Mouse (Mus musculus) skeletal muscle tissue, postnatal 0 days (tissue): ENCODE results near the gene Gstm6. TPM values are rescaled to one million over a fixed set of nuclear protein-coding genes. Genes with fewer than 3 reads are reported as not detected.

ENCODE experiments used
- polyA plus RNA-seq: library from polyadenylated mRNA; unstranded; fragments of >200 nt; fragmentation: Nextera tagmentation; extraction: Ambion mirVana; gene quantifications from 2 replicates; pipeline ENCODE4 v1.2.1, GENCODE M21; 2015

The Gstm6 gene
- 2.7 and 3.5 TPM in 2 replicates for polyA plus RNA-seq

DNA sequence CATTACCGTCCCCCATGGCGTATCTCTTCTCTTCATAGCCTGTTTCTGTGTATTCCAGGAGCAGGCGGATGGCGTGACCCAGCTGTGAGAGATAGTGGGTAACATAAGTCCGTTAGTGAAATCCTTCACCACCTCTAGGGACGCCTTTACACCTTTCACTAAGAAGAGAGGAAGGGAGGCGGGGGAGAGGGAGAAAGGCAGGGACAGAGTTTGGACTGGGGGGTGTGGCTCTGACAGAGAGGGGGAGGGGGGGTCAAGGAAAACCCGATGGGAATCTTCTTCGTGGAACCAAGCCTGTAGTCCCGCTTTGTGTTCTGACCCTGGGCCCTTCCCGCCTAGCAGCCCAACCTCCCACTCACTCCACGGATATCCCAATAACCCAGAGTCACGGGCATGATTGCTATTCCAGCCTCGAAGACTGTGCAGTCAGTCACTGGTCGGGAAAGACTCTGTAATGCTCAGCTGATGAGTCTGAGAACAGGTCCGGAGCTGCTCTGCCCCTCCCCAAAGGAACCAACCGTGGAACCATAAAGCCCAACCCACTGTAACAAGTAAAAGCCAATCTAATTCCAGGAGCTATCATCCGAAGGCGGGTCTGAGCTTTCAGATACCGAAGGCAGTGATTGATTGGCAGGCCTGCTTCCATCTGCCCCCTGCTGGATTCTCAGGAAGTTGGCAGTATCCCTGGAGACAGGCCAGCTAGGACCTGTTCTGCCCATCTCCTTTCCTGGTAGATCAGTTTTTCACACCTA lies at the start of gene Gstm6:
Gene Gstm6 (minus strand): TSS at position 511 of the 752 bp plus-strand sequence.

DNA sequence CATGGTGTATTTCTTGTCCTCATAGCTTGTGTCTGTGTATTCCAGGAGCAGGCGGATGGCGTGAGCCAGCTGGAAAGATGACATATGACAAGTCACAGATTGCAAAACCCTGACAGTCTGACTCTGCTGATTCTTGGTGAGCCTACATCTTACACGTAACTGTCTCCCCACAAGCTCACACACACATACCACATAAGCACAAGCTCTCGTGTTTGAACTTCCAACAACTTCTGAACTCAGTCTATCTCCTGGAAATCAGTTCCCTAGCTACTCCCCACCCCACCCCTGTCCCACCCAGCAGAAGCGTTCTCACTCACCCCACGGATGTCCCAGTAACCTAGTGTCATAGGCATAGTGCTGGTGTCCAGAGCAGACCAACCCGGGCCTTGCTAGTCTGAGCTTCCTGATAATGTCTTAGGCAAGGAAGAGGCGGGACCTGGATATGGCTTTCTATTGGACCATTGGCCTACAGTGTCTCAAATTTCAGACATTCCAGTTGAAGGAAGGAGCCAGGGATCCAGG lies 42.6 kb upstream of the Gstm6 start, which contains the start of gene Gstm2:
Gene Gstm2 (minus strand): TSS at position 413 of the 522 bp plus-strand sequence.

DNA sequence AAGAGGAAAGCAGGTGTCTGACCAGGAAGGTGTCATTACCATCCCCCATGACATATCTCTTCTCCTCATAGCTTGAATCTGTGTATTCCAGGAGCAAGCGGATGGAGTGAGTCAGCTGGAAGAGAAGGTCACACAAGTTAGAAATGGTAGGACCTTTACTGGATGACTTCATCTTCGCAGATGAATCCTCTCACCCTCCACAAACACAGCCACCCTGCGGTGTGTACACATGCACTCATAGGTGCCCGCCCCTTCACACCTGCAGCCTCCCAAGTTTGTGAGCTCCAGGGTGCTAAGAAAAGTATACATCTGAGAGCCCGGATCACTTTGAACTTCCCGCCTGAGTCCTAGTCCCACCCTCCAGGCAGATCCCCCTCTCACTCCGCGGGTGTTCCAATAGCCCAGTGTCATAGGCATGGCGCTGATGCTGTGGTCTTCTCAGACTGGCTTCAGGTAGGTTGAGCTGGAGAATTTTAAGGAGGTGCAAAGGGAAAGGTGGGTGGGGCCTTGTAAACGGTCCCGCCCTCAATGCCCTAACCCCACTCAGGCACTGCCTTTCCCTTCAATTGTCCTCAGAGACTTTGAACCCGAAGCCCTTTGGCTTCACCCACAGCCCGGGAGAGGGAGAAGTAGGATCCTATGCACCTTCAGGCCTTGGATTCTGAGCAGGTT lies 25.3 kb upstream of the Gstm6 start, which contains the start of gene Gstm3:
Gene Gstm3 (minus strand): TSS at position 560 of the 672 bp plus-strand sequence.

DNA sequence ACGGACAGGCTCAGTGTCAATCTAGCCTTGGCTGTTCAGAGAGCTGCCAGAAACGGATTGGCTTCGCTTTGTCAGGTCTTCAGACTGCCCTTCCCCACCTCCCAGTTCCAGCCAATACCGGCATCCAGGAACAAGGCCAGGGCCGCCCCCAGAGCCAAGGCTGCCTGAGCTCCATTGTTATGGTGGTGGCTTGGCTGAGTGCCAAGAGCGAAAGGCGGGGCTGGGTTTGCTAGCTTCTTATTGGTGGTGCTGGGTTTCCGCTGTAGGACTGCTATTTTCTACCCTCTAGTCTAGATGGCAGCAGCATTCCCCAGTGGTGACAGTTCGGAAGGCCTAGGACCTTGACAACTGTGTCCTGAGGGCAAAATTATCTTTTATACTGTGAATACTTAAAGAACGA lies 11.9 kb downstream of the Gstm6 start, which contains the start of gene Gstm7:
Gene Gstm7 (minus strand): TSS at position 148 of the 400 bp plus-strand sequence.

DNA sequence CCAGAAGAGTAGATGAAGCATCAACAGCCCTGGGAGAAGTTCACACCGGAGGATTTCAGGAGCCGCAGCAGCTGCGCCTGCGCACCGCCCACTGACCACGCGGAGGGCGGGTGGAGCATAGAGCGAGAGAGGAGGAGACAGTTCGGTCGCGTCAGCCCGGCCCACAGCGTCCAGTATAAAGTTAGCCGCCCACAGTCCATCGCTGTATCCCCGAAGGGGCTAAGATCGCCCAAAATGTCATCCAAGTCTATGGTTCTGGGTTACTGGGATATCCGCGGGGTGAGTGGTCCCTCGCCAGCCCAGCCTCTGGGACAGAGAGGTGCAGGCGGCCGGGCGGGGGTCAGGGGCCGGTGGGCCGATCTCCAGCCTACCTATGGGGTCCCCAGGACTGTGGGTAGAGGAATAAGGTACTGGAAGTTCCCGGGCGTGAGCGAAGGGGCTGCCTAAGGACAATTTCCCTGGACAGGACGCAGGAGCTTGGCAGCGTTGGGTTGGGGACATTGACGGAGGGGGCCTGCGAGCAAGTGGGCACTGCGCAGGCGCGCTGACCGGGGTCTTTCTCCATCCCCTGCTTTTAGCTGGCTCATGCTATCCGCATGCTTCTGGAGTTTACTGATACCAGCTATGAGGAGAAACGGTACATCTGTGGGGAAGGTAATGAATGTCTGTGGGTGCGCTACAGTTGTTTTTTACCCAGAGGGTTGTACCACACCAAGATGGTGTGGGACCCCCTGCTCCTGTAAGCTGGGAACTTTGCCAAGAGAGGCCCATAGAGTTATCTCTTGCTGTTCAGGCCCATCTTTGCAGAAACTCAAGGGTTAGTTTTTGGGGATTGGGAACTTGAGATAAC lies 47.6 kb downstream of the Gstm6 start, which contains the start of gene Gstm5:
Gene Gstm5 (plus strand): TSS at position 102 of the 850 bp plus-strand sequence.

Other genes with a start within 250 kb of the Gstm6 start
- gene Ahcyl1, start 247.2 kb downstream of the Gstm6 start, polyA plus RNA-seq: 32.7 and 32.9 TPM in 2 replicates
- 13.1 and 17.2 TPM in 2 replicates for gene Csf1, start 183.3 kb downstream of the Gstm6 start, polyA plus RNA-seq
- not detected in 2 replicates for gene Eps8l3, start 66.5 kb downstream of the Gstm6 start, polyA plus RNA-seq
- 106 and 112 TPM in 2 replicates for gene Gstm5, start 47.9 kb downstream of the Gstm6 start, polyA plus RNA-seq
- gene Gstm7, start 11.9 kb downstream of the Gstm6 start, polyA plus RNA-seq: 6.6 and 6.8 TPM in 2 replicates
- gene Gstm3, start 25.5 kb upstream of the Gstm6 start, polyA plus RNA-seq: not detected in 2 replicates
- 47.5 and 65.3 TPM in 2 replicates for gene Gstm2, start 42.7 kb upstream of the Gstm6 start, polyA plus RNA-seq
- gene Gstm1, start 74.2 kb upstream of the Gstm6 start, polyA plus RNA-seq: 115 and 116 TPM in 2 replicates
- gene Gstm4, start 101.1 kb upstream of the Gstm6 start, polyA plus RNA-seq: 10.6 and 12.4 TPM in 2 replicates
- gene Ampd2, start 142.9 kb upstream of the Gstm6 start, polyA plus RNA-seq: 10.6 and 13.3 TPM in 2 replicates
- gene Gnat2, start 149.0 kb upstream of the Gstm6 start, polyA plus RNA-seq: 0.22 and 0.27 TPM in 2 replicates
- 49.0 and 55.8 TPM in 2 replicates for gene Gnai3, start 202.4 kb upstream of the Gstm6 start, polyA plus RNA-seq
- gene Gpr61, start 211.1 kb upstream of the Gstm6 start, polyA plus RNA-seq: 0.11 and 0.12 TPM in 2 replicates
- gene Amigo1, start 242.6 kb upstream of the Gstm6 start, polyA plus RNA-seq: 16.6 and 16.9 TPM in 2 replicates